Mouse (Mus musculus) thymus, postnatal 4 days (tissue): Measurements from ENCODE around the gene Gorab.

Source experiments
- DNase-seq: peaks from one replicate; pipeline ENCODE4 v3.0.0; 2021

Gene Gorab

GRCm38 (mm10) chr1:163403498-163404126 is at the start of gene Gorab:
TSS of gene Gorab (minus strand) at chr1:163403669.
- peak; percentile 93 for DNase-seq

GRCm38 (mm10) chr1:163443832-163444231 is 40.4 kb upstream of the Gorab start:
- no peak for DNase-seq

- no peak for DNase-seq
Measured at GRCm38 (mm10) chr1:163439002-163439401, 35.5 kb upstream of the Gorab start.

- DNase-seq, result no peak
Measured at GRCm38 (mm10) chr1:163423467-163424014, 20.1 kb upstream of the Gorab start.

GRCm38 (mm10) chr1:163417191-163417590 is 13.7 kb upstream of the Gorab start:
- no peak for DNase-seq

GRCm38 (mm10) chr1:163414200-163414599 is 10.7 kb upstream of the Gorab start:
- no peak for DNase-seq

GRCm38 (mm10) chr1:163406203-163406602 is 2.7 kb upstream of the Gorab start:
- no peak for DNase-seq

GRCm38 (mm10) chr1:163391321-163391720 is 12.1 kb downstream of the Gorab start:
- DNase-seq, result no peak

- no peak for DNase-seq
Measured at GRCm38 (mm10) chr1:163390044-163390443, 13.4 kb downstream of the Gorab start.

GRCm38 (mm10) chr1:163386196-163386595 is 17.3 kb downstream of the Gorab start:
- no peak for DNase-seq

- DNase-seq, result no peak
Measured at GRCm38 (mm10) chr1:163383442-163384027, 19.9 kb downstream of the Gorab start.

- DNase-seq, result no peak
Measured at GRCm38 (mm10) chr1:163382048-163382719, 21.3 kb downstream of the Gorab start.

- no peak for DNase-seq
Measured at GRCm38 (mm10) chr1:163380591-163380990, 22.9 kb downstream of the Gorab start.

- DNase-seq, result no peak
Measured at GRCm38 (mm10) chr1:163380072-163380471, 23.4 kb downstream of the Gorab start.

GRCm38 (mm10) chr1:163377924-163378323 is 25.5 kb downstream of the Gorab start:
- no peak for DNase-seq

GRCm38 (mm10) chr1:163376818-163377581 is 26.5 kb downstream of the Gorab start:
- no peak for DNase-seq

- no peak for DNase-seq
Measured at GRCm38 (mm10) chr1:163374455-163374854, 29.0 kb downstream of the Gorab start.

GRCm38 (mm10) chr1:163362202-163362601 is 41.3 kb downstream of the Gorab start:
- no peak for DNase-seq

- no peak for DNase-seq
Measured at GRCm38 (mm10) chr1:163361376-163361775, 42.1 kb downstream of the Gorab start.

- DNase-seq, result no peak
Measured at GRCm38 (mm10) chr1:163360796-163361195, 42.7 kb downstream of the Gorab start.

- DNase-seq, result no peak
Measured at GRCm38 (mm10) chr1:163359521-163359920, 43.9 kb downstream of the Gorab start.

GRCm38 (mm10) chr1:163358165-163358564 is 45.3 kb downstream of the Gorab start:
- DNase-seq, result no peak

GRCm38 (mm10) chr1:163357733-163358132 is 45.7 kb downstream of the Gorab start:
- DNase-seq, result no peak
